Mouse (Mus musculus) adrenal gland, adult 2 months (tissue): ENCODE data around the gene Ints14. TPM values are rescaled to one million over a fixed set of nuclear protein-coding genes. Genes with fewer than 3 reads are reported as not detected.
"Not testable (repeated sequence)": the region's sequence is repeated elsewhere in the genome, so short reads cannot be mapped to it uniquely, and the experiment has no call there.

Source experiments
- DNase-seq: peaks from one replicate; pipeline ENCODE4 v3.0.0; 2021
- polyA plus RNA-seq: library from polyadenylated mRNA; depleted of rRNA; stranded (reverse); fragments of >200 nt; gene quantifications from 2 replicates; pipeline ENCODE4 v1.2.3, GENCODE M21; 2012
- total RNA-seq, 2 experiments: library from RNA; stranded (reverse); gene quantifications; 2 replicates each; pipeline ENCODE4 v1.2.3; 2021

The Ints14 gene
- total and polyA plus RNA-seq, 3 experiments, result 9.9 to 27.6 (median 25.5) TPM

DNA sequence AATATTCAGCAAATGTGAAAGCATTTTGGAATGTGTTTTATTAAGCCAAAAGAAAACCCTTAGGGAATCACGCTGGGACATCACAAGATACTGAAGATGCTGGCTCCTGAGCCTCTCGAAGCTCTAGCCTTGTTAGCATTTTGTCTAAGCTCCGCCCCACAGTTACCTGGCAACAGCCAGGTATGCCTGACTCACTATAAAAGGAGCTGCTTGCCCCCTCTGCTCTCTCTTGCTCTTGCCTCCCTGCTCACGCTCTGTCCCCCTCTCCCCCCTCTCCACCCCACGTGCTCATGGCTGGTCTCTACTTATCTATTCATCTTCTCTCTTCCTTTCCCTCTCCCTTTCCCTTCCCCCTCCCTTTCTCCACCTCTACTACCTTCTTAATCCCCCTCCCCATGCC lies 8.7 kb upstream of the Ints14 start:
- DNase-seq, result no peak

- DNase-seq, result no peak
Measured at GRCm38 (mm10) chr9:64953190-64953589, 7.5 kb upstream of the Ints14 start.

GRCm38 (mm10) chr9:64956337-64956736 lies 4.4 kb upstream of the Ints14 start:
- DNase-seq, result peak; percentile 38

DNA sequence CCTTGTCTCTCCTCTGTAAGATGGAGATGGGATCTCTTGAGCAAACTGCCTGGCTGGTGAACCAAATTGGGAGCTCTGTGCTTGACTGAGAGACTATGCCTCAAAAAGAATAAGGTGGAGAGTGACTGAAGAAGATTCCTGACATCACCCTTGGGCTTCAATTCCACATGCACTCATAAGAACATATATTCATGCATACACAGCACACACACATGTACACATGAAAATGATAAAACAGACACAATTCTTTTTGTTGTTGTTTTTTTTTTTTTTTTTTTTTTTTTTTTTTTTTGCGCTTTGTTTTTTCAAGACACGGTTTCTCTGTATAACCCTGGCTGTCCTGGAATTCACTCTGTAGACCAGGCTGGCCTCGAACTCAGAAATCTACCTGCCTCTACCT lies 3.4 kb upstream of the Ints14 start:
- DNase-seq, result no peak

- DNase-seq, result no peak
Measured at GRCm38 (mm10) chr9:64960978-64961320, 244 bp downstream of the Ints14 start.

GRCm38 (mm10) chr9:64980548-64980947 lies 19.8 kb downstream of the Ints14 start:
- DNase-seq, result no peak

DNA sequence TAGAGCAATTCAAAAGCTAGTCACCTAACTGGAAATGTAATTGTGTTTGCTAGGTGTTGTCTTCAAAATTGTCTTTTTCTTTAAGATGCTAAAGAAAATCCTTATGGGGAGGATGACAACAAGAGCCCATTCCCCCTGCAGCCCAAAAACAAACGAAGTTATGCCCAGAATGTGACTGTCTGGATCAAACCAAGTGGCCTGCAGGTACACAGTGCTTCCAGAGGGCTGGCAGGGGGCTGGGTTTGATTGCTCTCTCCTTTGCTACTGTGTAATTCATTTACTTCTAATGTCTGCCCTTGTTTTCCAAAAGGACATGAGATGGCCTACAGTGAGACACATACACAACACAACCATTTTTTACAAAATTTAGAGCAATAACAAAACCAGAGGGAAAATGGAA lies 21.2 kb downstream of the Ints14 start:
- DNase-seq, result no peak

DNA sequence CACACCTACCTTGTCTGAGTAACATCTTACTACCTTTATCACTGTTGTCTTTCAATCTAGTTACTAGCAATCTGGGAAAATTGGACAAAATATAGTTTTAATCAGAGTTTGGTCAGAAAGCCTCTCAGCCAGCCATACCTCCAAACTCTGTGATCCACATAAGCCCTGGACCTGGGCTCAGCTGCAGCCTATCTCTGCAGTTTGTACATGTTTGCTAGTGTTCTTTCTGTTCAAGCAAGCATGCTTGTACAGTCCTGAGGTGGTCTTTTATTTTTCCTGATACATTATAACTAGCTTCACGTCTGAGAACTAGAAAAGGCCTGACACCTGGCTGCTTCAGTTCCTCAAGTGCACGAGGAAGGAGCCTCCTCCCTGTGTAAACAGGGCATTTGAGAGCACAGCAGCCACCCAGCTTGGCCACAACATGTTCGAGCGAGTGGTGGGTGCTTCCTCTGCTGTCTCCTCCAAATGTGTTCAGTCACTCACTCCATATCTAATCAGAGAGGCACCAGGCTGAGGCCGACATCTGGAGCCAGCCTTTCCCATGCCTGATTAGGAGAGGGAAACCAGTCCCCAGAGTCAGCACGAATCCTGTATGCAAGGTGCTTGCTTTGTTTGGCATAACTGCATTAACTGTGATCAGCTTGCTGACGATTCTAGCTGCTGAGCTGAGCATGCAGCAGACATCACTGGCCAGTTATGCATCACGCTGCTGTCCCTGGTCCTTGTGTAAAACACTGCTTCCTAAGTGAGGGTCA lies 24.5 kb downstream of the Ints14 start:
- no peak for DNase-seq

GRCm38 (mm10) chr9:64985807-64986206 lies 25.1 kb downstream of the Ints14 start:
- no peak for DNase-seq

DNA sequence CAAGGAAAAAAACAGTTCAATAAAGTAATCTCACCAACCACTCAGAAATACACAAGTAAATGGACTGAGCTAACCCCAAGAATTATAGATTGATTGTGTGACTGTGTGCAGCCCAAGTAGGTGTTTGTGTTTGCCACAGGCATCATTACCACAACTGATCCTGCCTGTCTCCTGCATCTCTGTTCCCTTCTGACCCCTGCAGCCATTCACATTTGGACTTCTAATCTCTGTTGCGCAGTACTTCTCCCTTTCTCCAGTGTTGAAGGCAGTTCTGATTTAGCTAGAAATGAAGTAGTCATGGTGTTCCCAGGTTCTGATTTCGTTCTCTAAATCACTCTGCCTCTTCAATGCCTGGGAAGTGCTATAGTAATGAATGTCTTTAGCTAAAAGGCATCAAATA lies 26.9 kb downstream of the Ints14 start:
- no peak for DNase-seq

DNA sequence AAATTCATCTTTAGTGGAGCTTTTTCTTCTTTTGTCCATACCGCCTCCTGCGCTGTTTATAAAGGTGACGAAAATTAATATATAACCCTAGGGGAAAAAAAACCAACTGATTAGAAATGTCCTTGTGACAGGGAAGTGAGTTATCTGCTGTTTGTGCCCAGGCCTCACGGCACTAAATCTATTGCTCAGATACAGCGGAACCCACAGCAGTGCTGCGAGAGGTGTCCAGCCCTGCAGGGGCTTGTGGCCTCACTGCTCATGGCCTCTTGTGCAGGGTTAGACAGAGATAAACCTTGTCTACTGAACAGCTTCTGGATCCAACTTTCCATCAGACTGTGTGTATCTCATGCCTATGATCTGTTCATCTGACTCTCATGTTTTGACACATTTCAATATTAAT lies 27.7 kb downstream of the Ints14 start:
- DNase-seq, result no peak

- DNase-seq, result no peak
Measured at GRCm38 (mm10) chr9:64990291-64990690, 29.6 kb downstream of the Ints14 start.

- DNase-seq, result not testable (repeated sequence)
Measured at GRCm38 (mm10) chr9:64995464-64995863, 34.8 kb downstream of the Ints14 start.

DNA sequence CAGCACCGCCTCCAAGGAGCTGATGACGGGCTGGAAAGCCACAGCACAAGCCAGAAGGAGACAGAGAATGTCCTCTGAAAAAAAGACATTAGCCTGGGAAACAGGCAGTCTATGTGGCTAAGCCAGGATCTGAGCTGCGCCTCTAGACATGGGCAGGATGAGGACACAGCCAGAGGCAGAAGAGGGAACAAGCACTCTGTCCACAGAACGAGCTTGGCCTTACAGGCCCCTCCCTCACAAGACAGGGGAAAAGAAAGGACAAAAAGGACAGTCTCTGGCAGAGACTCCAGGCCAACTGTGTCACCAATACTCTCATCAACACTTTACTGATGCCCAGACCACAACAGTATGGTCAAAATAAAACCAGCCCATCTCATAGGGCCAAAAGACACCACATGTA lies 40.8 kb downstream of the Ints14 start:
- no peak for DNase-seq

DNA sequence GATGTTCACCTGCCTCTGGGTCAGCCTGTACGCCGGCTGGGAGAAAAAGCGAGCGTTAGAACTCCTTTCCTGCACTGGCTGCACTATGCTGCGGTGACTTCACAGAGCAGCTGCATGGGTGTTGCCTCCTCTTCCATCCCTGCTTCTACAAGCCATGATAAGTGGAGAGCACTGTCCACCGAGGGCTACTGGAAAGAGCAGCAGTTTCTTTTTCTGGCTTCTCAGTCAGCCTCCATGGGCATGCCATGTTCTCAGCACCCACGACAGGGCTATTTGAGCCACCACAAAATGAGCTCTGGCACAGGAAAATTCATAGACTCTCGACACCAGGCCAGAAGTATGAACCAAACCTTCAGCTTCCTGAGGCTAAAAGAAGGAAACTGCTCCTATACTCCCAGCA lies 45.0 kb downstream of the Ints14 start:
- no peak for DNase-seq

- peak; percentile 78 for DNase-seq
Measured at GRCm38 (mm10) chr9:65010632-65011031, 49.9 kb downstream of the Ints14 start.

GRCm38 (mm10) chr9:65011304-65011703 lies 50.6 kb downstream of the Ints14 start:
- peak; percentile 77 for DNase-seq

DNA sequence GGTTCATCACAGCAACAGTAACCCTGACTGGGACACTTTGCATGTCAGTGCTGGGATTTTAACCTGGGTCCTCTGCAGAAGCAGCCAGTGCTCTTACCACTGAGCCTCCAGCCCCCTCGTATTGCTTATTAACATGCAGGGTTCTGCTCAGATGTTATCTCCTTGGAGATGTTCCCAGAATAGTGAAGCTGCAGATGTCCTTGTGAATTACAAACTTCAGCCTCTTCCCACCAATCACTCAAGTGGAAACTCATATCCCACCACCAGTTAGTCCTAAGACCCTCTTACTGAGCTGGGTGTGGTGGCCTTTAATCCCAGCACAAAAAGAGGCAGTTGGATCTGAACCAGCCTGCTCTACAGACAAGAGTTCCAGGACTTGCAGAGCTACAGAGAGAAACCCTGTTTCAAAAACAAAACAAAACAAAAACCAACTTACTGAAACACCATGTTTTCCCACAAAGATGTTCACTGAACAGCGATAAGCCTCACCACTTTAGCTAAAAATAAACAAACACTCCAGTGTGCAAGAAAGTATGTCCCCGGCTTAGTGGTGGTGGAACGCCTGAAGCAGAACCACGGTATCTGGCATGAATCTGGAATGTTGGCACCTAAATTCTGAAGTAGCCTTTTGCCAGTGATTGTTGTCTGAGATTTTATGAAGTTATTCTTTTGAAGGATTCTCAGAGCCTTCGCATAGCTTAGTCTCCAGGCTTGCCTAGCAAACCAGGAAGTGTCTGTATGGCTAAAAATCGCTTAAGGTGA lies 54.9 kb downstream of the Ints14 start:
- DNase-seq, result peak; percentile 33

DNA sequence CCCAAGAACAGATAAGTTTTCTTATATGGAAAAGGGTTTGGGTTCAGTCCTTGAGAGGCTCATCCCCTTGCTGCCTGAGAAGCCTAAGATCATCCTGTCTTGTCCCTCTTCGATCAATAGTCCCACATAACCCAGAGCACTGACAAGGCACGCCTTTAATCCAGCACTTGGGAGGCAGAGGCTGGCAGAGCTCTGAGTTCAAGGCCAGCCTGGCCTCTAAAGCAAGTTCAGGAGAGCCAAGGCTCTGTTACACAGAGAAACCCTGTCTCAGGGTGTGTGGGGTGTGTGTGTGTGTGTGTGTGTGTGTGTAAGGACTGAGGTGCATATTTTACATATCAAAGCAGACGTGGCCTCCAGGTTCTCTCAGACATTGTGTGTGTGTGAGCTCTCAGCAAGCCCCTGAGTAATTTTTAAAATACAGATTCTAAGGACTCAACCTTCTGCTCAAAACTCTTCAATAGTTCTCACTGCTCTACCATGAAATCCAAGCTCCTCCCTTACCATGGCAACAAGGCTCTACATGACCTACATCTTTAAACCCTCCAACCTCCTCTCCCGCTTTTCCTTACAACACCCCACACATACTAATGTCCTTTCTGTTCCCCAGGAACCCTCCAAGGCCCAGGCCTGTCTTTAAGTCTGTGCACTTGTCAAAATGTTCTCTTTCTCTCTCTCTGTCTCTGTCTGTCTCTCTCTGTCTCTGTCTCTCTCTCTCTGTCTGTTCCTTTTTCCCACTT lies 55.7 kb downstream of the Ints14 start:
- DNase-seq, result peak; percentile 64

- peak; percentile 54 for DNase-seq
Measured at GRCm38 (mm10) chr9:65016978-65017827, 56.5 kb downstream of the Ints14 start.

DNA sequence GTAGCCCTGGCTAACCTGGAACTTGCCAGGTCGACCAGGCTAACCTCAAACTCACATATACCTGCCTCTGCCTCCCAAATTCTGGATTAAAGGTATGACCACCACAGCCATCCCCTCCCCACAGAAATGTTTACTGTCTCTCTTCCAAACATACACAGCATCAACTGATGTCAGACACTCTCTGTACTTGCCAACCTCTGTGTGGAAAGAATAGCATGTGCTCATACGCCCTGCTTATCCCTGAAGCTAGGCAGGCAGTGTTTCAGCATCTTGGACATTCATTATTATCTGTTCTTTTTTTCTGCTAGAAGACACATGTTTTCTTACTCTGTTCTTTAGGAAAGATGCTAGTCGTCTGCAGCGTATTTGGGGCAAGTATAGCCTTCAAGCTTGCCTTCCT lies 57.2 kb downstream of the Ints14 start:
- peak; percentile 17 for DNase-seq

DNA sequence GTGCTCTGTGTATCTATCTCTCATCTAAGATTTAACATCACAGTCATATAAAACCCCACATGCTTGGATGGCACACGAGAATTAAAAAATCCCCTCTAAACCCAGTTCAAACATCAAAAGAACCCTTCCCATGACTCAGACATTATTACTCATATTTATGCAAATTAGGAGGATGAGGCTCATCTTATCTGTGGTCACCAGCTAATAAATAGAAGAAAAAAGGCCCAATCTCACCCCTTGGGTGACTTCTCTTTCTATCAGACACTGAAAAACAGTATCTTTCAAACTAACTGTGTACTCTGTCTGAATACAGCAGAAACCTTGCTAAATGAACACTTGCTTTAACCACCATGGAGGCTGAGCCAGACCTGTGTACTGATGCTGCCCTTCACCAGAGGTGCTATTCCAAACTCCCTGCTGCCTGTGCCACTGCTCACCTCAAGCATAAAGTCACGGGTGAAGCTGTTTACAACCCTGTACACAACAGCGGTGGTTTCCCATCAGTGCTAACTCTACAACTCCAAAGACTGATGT lies 58.0 kb downstream of the Ints14 start:
- DNase-seq, result peak; percentile 38
